Mouse (Mus musculus) common myeloid progenitor, adult 5-6 weeks (primary cell): ENCODE data around the gene Clstn2. TPM values are rescaled to one million over a fixed set of nuclear protein-coding genes. Genes with fewer than 3 reads are reported as not detected.

Experiments used
- ATAC-seq: replicated peaks from 2 replicates; pipeline ENCODE4 v1.8.0; 2016; ENCODE audit warnings: low read depth, mild to moderate bottlenecking, moderate TSS enrichment, inconsistent platforms; ENCODE audit not compliant: poor library complexity, severe bottlenecking
- total RNA-seq: library from RNA; stranded (forward); fragments of 200-1000, 187-1606 nt; gene quantifications from 2 replicates; pipeline ENCODE4 v1.2.3, GENCODE M21; 2017

The Clstn2 gene
- total RNA-seq, 1 experiment from 2014 or later: not detected

DNA sequence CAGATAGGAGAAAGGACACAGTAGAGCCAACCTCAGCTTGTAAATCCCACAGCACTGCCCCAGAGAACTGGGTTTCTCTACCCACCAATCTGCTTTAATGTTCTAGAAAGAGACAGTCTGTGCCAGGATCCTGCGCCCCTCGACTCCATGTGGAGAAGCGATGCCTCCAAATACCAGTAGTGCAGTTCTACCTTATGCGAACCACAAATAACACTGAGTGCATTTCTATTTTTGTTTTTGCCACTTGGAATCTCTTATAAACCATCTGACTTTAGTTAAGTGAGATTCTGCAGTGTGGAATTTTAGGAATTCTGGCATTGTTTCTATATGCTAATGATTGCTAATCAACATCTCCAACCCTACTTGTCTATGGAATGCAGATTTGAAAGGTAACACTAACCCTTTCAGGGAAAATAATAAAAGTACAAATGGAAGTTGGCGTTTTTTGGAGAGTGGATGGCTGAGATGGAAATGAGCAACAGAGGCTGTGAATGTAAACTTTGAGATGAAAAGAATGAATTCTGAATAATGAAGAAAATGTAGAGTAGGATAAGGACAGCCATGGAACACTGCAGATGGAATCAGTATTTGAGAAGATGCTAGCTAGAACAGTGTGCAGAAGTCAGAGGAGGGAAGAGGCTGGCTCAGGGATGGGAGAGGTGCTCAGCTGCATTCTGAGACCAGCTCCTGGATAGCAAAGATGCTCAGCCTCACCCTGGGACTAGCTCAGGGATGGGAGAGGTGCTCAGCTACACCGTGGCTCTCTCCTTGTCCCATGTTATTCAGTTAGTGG, 617.9 kb downstream of the Clstn2 start:
- no peak for ATAC-seq

DNA sequence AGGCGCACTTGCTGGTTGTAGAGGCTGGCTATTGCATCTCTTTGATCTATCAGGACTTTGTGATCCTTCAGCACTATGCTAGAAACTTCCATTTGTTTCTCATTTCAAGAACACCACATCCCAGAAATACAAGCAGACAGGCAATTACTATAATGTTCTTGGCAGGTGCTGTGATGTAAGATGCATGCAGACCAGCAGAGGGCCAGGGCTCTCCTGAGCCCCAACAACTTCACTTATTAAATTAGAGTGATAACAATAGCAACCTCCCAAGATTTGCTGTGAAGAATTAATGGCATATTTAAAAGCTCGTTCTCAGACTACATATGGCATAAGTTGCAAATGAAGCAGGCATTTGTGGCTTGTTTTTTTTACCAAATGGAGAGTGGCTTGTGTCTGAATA, 624.8 kb downstream of the Clstn2 start:
- no peak for ATAC-seq
